Mouse (Mus musculus): ENCODE results near the gene Sp1.
A peak's percentile ranks its signal among the peaks of the same experiment; 100 is the strongest.

Sp1 gene

DNA sequence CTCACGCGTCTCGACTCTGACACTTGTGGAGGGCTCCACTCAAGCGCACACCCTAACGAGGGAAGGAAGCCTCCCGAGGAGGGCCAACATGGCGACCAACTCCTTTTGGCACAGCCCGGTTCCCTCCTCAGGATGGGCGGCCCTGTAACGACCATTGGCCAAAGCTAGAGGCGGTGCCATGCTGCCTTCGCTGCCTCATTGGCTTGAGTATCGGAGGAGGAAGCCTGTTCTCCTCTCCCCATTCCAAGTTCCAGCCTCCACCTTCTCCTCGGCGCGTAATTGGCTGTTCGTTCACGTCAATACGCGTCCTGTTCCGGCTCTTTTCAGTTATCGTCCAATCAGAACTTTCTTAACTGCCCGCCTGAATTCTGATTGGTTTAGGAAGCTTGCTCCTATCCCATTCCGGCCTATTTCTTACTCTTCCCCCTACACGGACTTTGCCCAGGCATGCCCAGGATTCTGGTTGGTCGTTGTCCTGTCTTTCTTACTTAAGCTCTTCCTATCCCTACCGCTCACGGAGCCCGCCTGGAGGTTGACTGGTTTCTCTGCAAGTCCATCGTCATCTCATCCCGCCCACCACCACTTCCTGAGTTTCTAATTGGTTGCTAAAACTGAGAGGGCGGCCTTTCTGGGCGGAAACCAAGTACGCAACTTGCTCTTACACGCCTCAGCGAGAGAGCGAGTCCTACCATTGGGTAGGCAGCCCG lies at the start of gene Sp1:
TSS of gene Sp1 (plus strand) at position 655 of the 707 bp plus-strand sequence.
- peak; percentile 95 to 99 for DNase-seq (ENCODE audit: low spot score in 2 of 2)

DNA sequence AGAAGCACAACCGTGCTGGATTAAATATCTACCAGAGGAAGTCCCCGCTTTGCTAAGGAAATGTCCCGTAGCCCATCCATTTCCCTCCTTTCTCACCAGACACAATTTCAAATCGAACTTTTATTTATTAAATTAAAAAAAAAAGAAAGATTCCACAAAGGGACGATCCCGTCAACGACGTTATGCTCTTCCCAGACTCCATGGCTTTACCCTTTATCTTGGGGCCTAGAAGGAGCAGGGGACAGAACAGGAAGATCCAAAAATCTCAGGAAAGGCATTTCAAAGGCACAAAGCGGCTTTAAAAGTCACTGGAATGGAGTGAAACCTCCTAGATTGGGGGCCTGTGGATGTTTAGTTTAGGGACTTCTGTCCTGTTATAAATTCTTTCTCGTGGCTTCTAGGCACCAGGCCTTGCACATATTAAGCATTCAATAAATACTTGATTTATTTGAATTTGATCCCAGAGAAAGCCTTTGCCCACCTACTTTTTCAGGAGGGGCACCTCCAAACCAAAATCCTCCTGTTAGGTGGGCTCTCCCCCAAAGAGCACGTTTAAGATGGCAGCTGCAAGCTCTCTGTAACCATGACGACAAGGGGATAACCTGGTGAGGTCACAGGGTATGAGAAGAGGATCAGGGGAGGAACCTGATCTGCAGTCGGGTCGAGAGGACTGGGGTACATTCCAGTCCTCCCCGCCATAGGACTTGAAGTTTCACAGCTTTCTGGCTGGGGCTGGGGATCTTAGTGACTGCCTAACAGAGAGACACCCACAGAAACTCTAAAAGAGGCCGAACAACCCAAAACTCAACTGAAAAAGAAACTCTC lies 49.2 kb upstream of the Sp1 start:
- DNase-seq (ENCODE audit: low spot score in 2 of 2) = no peak

DNA sequence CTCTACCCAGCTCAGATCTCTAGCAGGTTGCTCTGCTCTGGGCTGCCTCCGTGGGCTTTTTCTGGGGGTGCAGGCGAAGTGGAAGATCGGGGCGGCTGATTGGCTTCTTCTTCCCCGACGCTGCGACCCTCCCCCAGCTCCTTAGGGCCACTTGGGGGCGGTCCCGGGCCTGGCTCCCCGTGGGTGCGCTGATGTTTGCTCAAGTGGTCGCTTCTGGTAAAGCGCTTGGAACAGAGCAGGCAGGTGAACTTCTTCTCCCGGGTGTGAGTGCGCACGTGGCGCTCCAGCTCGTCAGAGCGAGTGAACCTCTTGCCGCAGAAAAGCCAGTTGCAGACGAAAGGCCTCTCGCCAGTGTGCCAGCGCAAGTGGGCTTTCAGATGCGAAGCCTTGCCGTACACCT lies 47.8 kb upstream of the Sp1 start:
- no peak for DNase-seq (ENCODE audit: low spot score in 2 of 2)

DNA sequence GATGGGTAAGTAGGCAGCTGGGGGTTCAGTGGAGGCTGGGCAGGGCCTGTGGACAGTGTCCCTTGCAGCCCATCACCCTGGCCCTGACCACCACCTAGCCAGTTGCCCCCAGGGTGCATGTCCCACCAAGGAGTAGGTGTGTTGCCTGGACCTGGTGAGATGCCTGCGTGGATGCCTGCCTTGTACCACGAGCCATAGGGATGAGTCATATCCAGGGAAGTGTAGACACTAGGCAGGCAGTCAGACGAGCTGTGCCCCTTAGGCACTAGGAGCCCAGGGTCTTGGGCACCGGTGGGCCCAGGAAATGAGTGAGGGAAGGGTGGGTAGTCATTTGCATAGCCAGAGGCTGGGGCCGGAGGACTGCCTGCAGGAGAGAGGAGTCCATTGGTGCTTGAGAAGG lies 47.1 kb upstream of the Sp1 start:
- no peak for DNase-seq (ENCODE audit: low spot score in 2 of 2)

DNA sequence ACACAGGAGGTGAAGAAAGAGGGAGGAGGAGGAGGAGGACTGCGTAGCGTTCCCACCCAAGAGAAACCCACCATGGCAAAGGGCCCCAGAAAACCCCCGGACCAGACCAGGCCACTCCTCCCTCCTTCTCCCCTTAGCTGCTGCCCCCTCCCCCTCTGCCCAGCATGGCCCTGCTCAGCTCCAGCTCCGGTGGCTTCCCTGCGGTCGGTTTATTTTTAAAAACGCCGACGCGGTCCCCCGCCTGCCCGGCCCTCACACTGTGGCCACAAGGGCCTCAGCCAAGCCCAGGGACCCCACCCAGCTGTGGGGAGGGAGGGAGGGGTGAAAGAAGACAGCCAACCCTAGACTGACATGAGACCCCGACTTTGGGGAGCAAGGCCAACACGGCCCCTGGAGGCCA lies 43.3 kb upstream of the Sp1 start:
- no peak for DNase-seq (ENCODE audit: low spot score in 2 of 2)

DNA sequence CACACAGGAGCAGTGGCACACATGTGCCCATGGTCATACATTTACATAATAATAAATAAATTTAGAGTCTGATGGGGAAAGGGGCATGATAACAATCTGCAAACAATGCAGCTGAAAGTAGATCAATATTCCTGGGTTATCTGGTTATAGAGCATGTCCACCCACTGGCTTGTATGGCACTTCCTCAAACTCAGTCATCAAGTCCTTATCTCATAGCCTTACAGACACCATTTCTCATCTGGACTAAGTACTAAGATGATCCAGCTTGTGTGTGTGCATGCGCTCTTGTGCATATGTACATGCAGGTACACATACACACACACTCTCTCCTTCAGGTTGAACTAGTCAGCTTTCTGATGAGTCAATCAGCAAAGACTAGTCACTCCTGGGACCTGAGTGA lies 41.3 kb upstream of the Sp1 start:
- DNase-seq (ENCODE audit: low spot score in 2 of 2) = no peak

DNA sequence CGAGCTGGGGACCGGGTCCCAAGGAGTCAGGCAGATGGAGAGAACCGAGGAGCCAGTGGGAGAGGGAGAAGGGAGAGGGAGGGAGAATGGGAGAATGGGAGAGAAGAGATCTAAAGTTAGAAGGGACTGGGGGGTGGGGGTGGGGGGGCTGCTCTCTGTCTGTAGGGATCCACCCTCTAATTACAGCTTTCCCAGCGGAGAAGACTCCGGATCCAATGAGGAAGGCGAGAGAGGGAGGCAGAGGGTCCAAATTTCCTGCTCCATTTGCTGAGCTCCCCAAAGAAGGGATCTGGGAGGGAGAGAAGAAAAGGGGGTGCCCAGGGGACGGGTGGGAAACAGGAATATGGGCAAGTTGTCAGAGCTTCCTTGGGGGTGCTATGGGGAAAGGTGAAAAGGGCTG lies 39.7 kb upstream of the Sp1 start:
- no peak for DNase-seq (ENCODE audit: low spot score in 2 of 2)

DNA sequence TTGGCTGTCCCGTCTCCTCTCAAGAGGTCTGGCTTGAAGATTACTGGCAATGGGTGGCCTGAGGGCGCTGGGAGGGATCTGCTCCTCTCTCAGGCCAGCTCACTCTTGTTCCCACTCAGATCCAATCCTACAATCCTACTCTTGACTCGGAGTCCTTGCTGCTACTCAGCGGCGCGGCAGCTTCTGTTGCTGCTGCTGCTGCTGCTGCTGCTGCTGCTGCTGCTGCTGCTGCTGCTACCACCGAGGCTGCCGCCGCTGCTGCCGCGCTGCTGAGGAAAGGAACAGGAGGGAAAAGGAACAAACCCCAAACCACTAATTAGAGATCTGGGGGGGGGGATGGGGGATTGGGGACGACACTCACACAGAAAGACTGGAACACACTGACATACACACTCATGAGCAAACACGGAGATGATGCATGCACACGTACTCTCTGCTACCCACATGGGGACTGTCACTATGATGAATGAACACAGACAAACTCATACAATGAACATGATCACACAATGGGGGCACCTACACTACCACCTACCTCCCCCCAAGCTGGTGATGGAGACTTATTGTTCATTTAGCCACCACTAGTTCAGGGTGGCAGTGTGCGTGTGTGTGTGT lies 39.1 kb upstream of the Sp1 start, which contains the start of gene Sp7:
TSS of gene Sp7 (minus strand) at position 450 of the 612 bp plus-strand sequence.
- DNase-seq (ENCODE audit: low spot score in 2 of 2) = no peak

DNA sequence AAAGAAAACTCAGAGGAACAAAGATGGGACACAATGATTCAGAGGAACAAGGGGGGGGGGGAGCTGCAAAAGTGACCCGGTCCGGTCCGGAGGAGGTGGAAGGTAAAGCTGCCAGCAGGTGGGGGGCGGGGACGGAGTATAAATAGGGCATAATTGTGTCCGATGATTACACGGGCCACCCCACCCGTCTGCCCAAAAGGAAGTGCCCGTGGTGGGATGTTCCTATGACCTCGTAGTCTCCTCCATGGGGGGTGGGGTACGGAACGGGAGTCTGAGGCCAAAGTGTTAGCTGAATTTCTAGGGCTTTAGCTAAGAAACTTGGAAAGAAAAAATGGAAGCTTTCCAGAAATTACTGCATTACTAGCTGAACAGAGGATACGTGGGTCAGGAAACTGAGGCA lies 36.0 kb upstream of the Sp1 start:
- no peak for DNase-seq (ENCODE audit: low spot score in 2 of 2)

DNA sequence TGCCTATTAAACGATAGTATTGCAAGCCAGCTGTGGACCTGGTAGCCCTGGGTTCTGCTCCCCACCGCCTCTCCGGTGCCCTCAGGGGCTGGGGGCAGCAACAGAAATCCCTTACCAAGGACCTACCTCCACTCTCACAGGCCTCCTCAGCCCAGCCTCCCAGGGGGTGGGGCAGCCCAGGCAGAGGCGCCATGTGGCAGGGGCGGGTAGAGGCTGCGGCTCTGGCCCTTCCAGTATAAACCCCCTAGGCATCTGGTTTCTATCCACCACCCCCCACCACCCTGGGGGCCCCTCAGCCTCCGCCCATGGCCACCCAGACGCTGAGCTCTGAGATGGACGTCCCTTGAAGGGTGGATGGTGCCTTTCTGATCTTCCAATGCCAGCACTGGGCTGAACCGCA lies 35.2 kb upstream of the Sp1 start:
- DNase-seq (ENCODE audit: low spot score in 2 of 2) = no peak

DNA sequence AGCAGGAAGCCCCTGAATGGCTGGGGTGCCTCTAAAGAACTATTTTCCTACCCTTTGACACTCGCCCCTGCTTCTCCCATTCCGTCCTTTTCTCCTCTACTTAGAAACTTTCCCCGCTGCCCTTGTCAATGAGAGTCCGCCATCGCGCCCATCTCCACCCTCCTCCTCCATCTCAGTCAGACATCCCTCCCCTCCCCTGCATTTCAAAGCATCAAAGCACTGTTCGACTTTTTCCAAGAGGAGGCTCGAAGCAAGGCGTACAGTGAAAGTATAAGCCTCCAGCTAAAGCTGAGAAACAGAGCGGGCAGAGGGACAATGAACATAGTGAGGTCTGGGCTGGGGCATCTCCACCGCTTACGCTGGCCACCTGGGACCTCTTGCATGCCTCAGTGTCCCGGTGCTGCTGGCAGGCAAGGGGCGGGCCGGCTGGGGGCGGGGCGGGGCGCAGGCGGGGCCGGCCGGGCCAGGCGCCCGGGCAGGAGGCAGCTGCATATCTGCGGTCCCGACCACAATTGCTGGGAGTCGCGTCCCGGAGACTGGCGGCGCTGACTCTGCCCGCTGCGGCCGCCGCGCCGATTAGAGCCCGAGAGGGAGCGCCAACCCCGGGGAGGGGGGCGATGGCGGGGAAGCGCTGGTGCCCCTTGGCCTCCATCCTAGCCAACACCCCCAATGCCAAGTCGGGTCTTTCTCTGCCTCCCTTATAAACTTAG lies 29.3 kb upstream of the Sp1 start:
- DNase-seq (ENCODE audit: low spot score in 2 of 2) = peak; percentile 39 to 62

DNA sequence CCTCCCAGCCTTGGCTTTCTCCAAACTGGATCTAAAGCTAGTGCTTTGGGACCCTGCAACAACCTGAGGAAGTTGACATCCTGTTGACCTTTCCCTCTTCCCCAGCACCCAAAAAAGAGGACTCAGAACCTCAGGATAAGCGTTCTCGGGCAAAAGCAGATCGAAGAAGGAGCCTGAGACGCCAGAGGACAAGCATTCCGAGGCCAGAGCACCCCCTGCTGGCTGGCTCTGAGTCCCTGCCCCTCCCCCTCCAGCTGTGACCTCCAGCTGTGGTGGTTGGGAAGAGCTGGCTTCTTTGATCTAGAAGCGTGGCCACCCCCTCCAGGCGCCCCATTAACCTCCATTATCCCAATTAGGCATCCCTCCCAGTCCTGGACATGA lies 28.8 kb upstream of the Sp1 start:
- DNase-seq (ENCODE audit: low spot score in 2 of 2) = peak; percentile 79 to 85

DNA sequence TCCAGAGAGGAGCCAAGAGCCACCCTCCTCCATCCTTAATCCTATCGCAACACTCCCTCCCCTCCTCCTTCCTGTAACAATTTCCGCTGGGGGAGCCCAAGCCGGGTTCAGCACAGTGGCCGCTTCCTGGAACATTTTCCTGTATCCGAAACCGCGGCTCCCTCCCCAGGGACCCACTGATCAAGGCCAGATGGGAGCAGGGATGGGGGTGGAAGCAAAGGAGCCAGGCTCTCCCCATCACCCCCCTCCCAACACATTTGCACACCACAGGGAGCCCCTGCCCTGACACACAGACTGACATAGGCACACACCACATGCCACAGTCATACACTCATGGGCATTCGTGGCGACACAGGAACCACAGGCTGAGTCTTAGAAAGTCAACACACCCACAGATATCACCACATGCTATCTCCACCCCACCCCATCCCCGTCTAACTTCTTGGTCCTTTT lies 28.1 kb upstream of the Sp1 start:
- DNase-seq (ENCODE audit: low spot score in 2 of 2) = no peak

DNA sequence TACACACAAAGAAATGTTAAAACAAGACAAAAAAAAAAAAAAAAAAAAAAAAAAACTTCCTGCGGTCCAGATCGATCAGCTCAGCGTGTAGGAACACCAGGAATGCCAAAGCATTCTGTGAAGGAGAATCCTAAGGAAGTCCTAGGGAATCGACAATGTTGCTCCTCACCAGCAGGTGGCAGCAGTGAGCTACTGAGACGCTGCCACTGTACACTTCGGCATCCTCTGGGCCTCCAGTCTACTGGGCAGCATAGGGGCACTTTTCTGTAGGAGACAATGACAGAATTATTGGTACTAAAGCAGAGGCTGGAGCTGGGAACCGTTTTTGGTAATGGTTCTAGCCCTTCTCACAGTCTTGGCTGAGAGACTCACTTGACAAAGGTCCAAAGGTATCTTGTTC lies 24.4 kb upstream of the Sp1 start:
- peak; percentile 60 to 72 for DNase-seq (ENCODE audit: low spot score in 2 of 2)

DNA sequence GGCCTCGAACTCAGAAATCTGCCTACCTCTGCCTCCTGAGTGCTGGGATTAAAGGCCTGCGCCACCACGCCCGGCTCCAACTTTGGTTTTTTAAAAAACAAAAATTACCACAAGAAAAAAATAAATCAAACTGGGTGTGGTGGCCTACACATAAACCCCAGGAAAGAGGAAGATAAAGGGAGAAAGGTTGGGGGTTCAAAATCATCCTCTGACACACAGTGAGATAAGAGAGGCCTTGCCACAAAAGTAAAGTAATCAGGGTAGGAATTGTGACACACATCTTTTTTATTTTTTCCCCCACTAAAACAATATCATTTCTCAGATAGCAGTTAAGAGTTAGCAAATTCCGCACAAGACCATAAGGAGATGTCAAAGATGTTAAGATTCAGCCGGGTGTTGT lies 22.3 kb upstream of the Sp1 start:
- no peak for DNase-seq (ENCODE audit: low spot score in 2 of 2)

DNA sequence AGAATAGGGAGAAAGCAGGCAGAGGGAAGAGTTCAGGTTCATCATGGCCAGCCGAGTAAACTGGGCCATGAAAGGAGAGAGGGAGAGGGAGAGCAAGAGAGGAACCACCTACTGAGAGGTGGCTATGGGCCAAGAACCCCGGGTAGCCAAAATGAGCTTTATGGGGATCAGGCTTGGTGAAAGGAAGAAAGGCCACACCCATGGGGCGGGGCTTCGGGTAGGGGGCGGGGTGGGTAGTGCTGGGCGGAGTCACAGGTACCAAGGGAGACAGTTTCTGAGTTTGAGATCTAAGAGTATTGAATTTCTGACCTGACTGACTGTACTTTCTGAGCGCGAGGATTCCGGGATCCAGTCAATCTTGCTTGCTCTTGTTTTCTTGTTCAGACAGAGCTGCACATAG lies 19.3 kb upstream of the Sp1 start:
- DNase-seq (ENCODE audit: low spot score in 2 of 2) = no peak

DNA sequence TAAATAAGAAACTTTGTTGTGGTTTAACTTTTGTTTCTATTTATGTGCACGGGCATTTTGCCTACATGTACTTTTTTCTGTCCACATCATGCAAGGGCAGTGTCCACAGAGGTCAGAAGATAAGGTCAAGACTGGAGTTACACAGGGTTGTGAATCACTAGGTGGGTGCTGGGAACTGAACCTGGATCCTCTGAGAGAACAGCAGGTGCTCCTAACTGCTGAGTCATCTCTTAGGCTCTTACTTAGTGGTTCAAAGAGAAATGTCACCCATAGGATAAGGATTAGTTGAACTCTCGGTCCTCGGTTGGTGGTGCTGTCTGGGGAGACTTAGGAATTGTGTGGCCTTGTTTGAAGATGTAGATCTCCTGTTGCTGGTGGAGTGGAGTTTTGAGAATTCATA lies 17.0 kb upstream of the Sp1 start:
- no peak for DNase-seq (ENCODE audit: low spot score in 2 of 2)

DNA sequence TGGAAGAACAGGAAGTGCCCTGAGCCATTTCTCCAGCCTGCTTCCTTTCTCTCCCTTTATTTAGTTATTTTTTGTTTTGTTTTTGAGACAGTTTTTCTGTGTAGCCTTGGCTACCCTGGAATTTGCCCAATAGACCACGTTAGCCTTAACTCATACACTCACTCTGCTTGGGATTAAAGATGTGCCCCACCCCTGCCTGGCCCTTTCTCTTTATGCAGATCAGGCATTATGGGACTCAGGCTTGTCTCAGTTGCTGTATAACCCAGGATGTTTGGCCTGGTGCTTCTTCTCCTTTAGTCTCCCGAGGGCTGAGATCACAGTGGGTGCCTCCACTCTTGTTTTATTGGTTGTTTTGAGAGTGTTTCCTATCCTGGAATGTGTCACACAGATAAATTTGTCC lies 13.4 kb upstream of the Sp1 start:
- no peak for DNase-seq (ENCODE audit: low spot score in 2 of 2)

DNA sequence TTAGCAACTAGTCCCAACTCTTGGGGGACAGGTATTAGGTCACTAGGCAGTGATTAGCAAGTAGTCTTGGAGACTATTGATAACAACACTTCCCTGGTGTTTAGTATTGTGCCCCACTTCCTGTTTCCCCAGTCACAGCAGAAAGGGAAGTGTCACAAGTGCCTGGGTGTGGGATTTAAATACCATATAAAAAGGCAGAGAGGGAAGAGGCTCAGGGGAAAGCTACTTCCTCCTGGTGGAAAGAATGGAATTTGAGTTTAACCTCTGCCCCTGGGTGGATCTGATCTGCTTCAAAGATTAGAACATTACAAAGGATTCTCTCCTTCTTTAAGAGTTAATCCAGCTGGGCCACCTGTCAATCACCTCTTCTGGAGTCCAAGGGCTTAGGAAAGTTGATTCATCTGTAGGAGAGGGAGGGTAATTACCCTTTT lies 12.3 kb upstream of the Sp1 start:
- DNase-seq (ENCODE audit: low spot score in 2 of 2) = no peak

DNA sequence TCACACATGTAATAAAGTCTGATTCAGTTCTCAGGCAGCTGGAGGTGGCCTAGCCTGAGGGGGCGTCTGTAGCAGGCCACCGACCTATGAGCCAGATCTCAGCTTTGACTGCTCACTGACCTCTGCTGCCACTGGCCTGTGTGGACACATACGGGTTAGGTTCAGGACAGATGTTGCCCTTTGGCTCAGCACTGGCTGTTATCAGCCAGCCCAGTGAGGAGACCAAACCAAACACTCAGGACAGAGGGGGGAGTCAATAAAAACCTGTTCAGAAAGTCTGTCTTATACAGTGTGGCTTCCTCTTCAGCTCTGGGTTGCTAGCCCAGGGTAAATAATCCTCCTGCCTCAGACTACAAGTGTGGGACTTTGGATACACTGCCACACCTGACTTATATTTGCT lies 10.9 kb upstream of the Sp1 start:
- no peak for DNase-seq (ENCODE audit: low spot score in 2 of 2)

DNA sequence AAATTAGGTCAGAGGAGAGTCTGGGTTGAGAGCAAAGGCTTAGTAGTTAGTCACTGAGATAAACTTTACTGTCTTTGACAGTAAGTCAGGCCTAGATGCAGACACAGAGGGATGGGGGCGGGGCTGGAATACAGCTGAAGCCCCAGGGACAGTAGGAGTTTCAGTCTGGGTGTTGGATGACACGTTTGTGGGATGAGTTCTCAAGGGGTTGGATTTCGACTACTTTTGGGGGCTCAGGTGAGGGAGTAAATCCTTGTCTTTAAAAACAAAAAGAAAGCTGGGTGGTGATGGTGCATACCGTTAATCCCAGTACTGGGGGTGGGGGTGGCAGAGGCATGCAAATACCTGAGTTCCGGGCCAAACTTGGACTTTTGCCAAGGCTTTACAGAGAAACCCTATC lies 7.3 kb upstream of the Sp1 start:
- DNase-seq (ENCODE audit: low spot score in 2 of 2) = no peak
